ENCODE assay signal across 14 mouse cellular contexts in genomic region chr2:19664555-19665475, GRCm38 (mm10). TPM values are rescaled to one million over a fixed set of nuclear protein-coding genes. Genes with fewer than 3 reads are reported as not detected.
A peak's percentile ranks its signal among the peaks of the same experiment; 100 is the strongest.
DNase-seq lines count a peak whose midpoint lies in the region; ATAC-seq and TF ChIP-seq lines count a peak whose summit lies in the region.
"Had no signal": no experiment of that assay in that cellular context is flagged by ENCODE, and none has a peak within 500 bp of the region (broad histone marks: within the 10 kb centered on the region; RNA-seq: fewer than 3 reads in every experiment).

No protein-coding gene starts in this region.

- H3K4me2 ChIP-seq in heart, embryonic 11.5 days, result no peak overlapping the region
- no peak overlapping the region for H3K4me2 ChIP-seq in lung, embryonic 16.5 days (ENCODE audit: low read depth, low read length)
- H3K4me2 ChIP-seq in forebrain, embryonic 12.5 days, result no peak overlapping the region
- H3K4me2 ChIP-seq: hindbrain, embryonic 14.5 days; intestine, embryonic 15.5 days; limb, embryonic 15.5 days; liver, embryonic 15.5 days had no signal

- H3K27ac ChIP-seq in heart, embryonic 11.5 days (ENCODE audit: low read depth, low read length), result peak overlapping the region; percentile 12; the same call in 1 of the 2 replicates
- peak overlapping the region; percentile 73 for H3K27ac ChIP-seq in lung, embryonic 16.5 days (ENCODE audit: low read length)
- no peak overlapping the region for H3K27ac ChIP-seq in forebrain, embryonic 12.5 days
- H3K27ac ChIP-seq: hindbrain, embryonic 14.5 days; intestine, embryonic 15.5 days; limb, embryonic 15.5 days; liver, embryonic 15.5 days; stomach, postnatal 0 days had no signal

- intact Hi-C loops in heart, postnatal 10 days (cut with DNase I), result no loop called here

- H3K4me1 ChIP-seq in heart, embryonic 11.5 days (ENCODE audit: control insufficient read depth, insufficient read depth, low read length), result peaks cover 14% of the 10 kb centered on the region
- peaks cover 28% of the 10 kb centered on the region for H3K4me1 ChIP-seq in lung, embryonic 16.5 days (replicated peaks; ENCODE audit: control insufficient read depth, insufficient read depth, low read length)
- peaks cover 10% of the 10 kb centered on the region for H3K4me1 ChIP-seq in lung, adult 2 months (ENCODE audit: control insufficient read depth, insufficient read depth, low read length)
- H3K4me1 ChIP-seq in forebrain, embryonic 12.5 days, result peaks cover 14% of the 10 kb centered on the region
- H3K4me1 ChIP-seq: intestine, embryonic 15.5 days; limb, embryonic 15.5 days; liver, embryonic 15.5 days had no signal

- ATAC-seq in heart, embryonic 11.5 days (replicated peaks; ENCODE audit: insufficient number of reproducible peaks, low FRiP score, low TSS enrichment), result no peak
- ATAC-seq in lung, embryonic 16.5 days (ENCODE audit: low read depth), result peak; percentile 90
- ATAC-seq in forebrain, embryonic 12.5 days (ENCODE audit: low FRiP score), result 0 out of 2 replicates have a peak, but pooled peaks have one; percentile 21

- no peak for DNase-seq in heart, postnatal 10 days
- DNase-seq in lung, adult 2 months, result no peak
- peak; percentile 49 for DNase-seq in naive thymus-derived CD4-positive, alpha-beta T cell, adult 2 months (ENCODE audit: low read depth)
- no peak for DNase-seq in spleen, adult 12 weeks (ENCODE audit: low spot score)
- DNase-seq: cerebellum, adult 9-11 months; gastrocnemius, postnatal 14 days had no signal

- no peak for TF ChIP-seq POLR2A in lung, adult 2 months (IDR thresholded peaks at IDR 0.05; ENCODE audit: borderline replicate concordance, extremely low read depth, low read depth, low read length)

- WGBS in heart, embryonic 11.5 days (ENCODE audit: insufficient replicate concordance), result 38% methylated on average over 7 of the region's 7 CpGs
- 21% methylated on average over 7 of the region's 7 CpGs for WGBS in lung, embryonic 16.5 days
- WGBS in lung, adult 2 months, result 41% methylated on average over 7 of the region's 7 CpGs
- 15% methylated on average over 7 of the region's 7 CpGs for WGBS in forebrain, embryonic 12.5 days

- no peak overlapping the region for H3K4me3 ChIP-seq in heart, embryonic 11.5 days (ENCODE audit: low read depth, low read length)
- H3K4me3 ChIP-seq in lung, embryonic 16.5 days (ENCODE audit: low read length), result no peak overlapping the region
- no peak overlapping the region for H3K4me3 ChIP-seq in lung, adult 2 months (replicated peaks; ENCODE audit: extremely low read depth, low read depth, low read length)
- H3K4me3 ChIP-seq in forebrain, embryonic 12.5 days (replicated peaks), result no peak overlapping the region
- H3K4me3 ChIP-seq: intestine, embryonic 15.5 days; limb, embryonic 15.5 days; liver, embryonic 15.5 days had no signal

- H3K9me3 ChIP-seq in heart, embryonic 11.5 days (replicated peaks; ENCODE audit: control insufficient read depth, low read length), result no peaks in the 10 kb centered on the region
- no peaks in the 10 kb centered on the region for H3K9me3 ChIP-seq in lung, embryonic 16.5 days (ENCODE audit: control insufficient read depth, low read length)
- no peaks in the 10 kb centered on the region for H3K9me3 ChIP-seq in forebrain, embryonic 12.5 days
- H3K9me3 ChIP-seq: intestine, embryonic 15.5 days; limb, embryonic 15.5 days; liver, embryonic 15.5 days had no signal

- no peaks in the 10 kb centered on the region for H3K27me3 ChIP-seq in heart, embryonic 11.5 days (ENCODE audit: control insufficient read depth, insufficient read depth, low read length)
- H3K27me3 ChIP-seq in lung, embryonic 16.5 days (ENCODE audit: control insufficient read depth, insufficient read depth, low read depth, low read length), result no peaks in the 10 kb centered on the region
- H3K27me3 ChIP-seq in forebrain, embryonic 12.5 days, result peaks cover 3% of the 10 kb centered on the region; the same call in 1 of the 2 replicates
- H3K27me3 ChIP-seq: intestine, embryonic 15.5 days; limb, embryonic 15.5 days had no signal

- TF ChIP-seq CTCF in lung, adult 2 months (IDR thresholded peaks at IDR 0.05; ENCODE audit: insufficient read depth, low read length), result no peak

- no peaks in the 10 kb centered on the region for H3K36me3 ChIP-seq in heart, embryonic 11.5 days (ENCODE audit: control insufficient read depth, insufficient read depth, low read length)
- H3K36me3 ChIP-seq in lung, embryonic 16.5 days (ENCODE audit: control insufficient read depth, insufficient read depth, low read length), result no peaks in the 10 kb centered on the region
- no peaks in the 10 kb centered on the region for H3K36me3 ChIP-seq in forebrain, embryonic 12.5 days (replicated peaks)
- H3K36me3 ChIP-seq: intestine, embryonic 15.5 days; limb, embryonic 15.5 days; liver, embryonic 15.5 days had no signal

- no peak overlapping the region for H3K9ac ChIP-seq in heart, embryonic 11.5 days (ENCODE audit: low read depth, low read length)
- no peak overlapping the region for H3K9ac ChIP-seq in lung, embryonic 16.5 days (ENCODE audit: low read length)
- H3K9ac ChIP-seq in forebrain, embryonic 12.5 days, result no peak overlapping the region
- H3K9ac ChIP-seq: hindbrain, embryonic 14.5 days; intestine, embryonic 15.5 days; limb, embryonic 15.5 days; liver, embryonic 15.5 days had no signal

RNA-seq across cellular contexts. Expression of gene Otud1, which starts 7.3 kb away (rescaled TPM):
- polyA plus RNA-seq in heart, embryonic 11.5 days (2014; fragmentation: Nextera tagmentation; extraction: Ambion mirVana), result 5.9 and 6.3 TPM in 2 replicates
- total RNA-seq in heart, postnatal 10 days (2021), result 10 to 100 TPM; 18.9 to 20.1 TPM
- 4.6 and 5.3 TPM in 2 replicates for polyA plus RNA-seq in lung, embryonic 16.5 days (2015; fragmentation: Nextera tagmentation; extraction: Ambion mirVana)
- polyA plus RNA-seq in lung, adult 2 months (2012; rRNA removed), result 19.3 and 35.7 TPM in 2 replicates
- polyA plus RNA-seq in forebrain, embryonic 12.5 days (2016; fragmentation: Nextera tagmentation; extraction: Ambion mirVana), result 1.2 and 1.3 TPM in 2 replicates
